Mouse (Mus musculus) hindbrain, embryonic 10.5 days (tissue): ENCODE data around the gene Plod1. TPM values are rescaled to one million over a fixed set of nuclear protein-coding genes. Genes with fewer than 3 reads are reported as not detected.
A peak's percentile ranks its signal among the peaks of the same experiment; 100 is the strongest.
"Not testable (repeated sequence)": the region's sequence is repeated elsewhere in the genome, so short reads cannot be mapped to it uniquely, and the experiment has no call there.

Source experiments
- DNase-seq: peaks from one replicate; pipeline ENCODE4 v3.0.0-alpha.2; 2017; ENCODE audit warnings: low spot score
- H3K27ac ChIP-seq: fragments of 300-500 bp; sonication (generic); 2 replicates; pipeline ENCODE4 v1.5.1; 2016; ENCODE audit warnings: mild to moderate bottlenecking, moderate library complexity
- H3K27me3 ChIP-seq: fragments of 300-500 bp; sonication (generic); 2 replicates; pipeline ENCODE4 v1.6.1; 2016; ENCODE audit warnings: mild to moderate bottlenecking; ENCODE audit not compliant: poor library complexity, insufficient read depth, severe bottlenecking
- H3K36me3 ChIP-seq: fragments of 300-500 bp; sonication (generic); 2 replicates; pipeline ENCODE4 v1.6.1; 2016; ENCODE audit warnings: mild to moderate bottlenecking, moderate library complexity
- H3K4me1 ChIP-seq: fragments of 300-500 bp; sonication (generic); replicated peaks from 2 replicates; pipeline ENCODE4 v1.6.1; 2016; ENCODE audit warnings: mild to moderate bottlenecking
- H3K4me3 ChIP-seq: fragments of 300-500 bp; sonication (generic); 2 replicates; pipeline ENCODE4 v1.5.1; 2016; ENCODE audit warnings: mild to moderate bottlenecking, moderate library complexity
- H3K9me3 ChIP-seq: fragments of 300-500 bp; sonication (generic); 2 replicates; pipeline ENCODE4 v1.6.1; 2016; ENCODE audit warnings: mild to moderate bottlenecking, moderate library complexity
- WGBS: fragments of 180-500 bp; shearing (Covaris S2); methylation state at CpG from one replicate; pipeline ENCODE4 v1.1.7; 2016; 5-methylcytosine and 5-hydroxymethylcytosine counted together
- polyA plus RNA-seq: library from polyadenylated mRNA; unstranded; fragments of >200 nt; fragmentation: Nextera tagmentation; extraction: Ambion mirVana; gene quantifications from 2 replicates; pipeline ENCODE4 v1.2.1, GENCODE M21; 2016

Plod1 gene
- polyA plus RNA-seq, 1 experiment from 2014 or later, result 30.5 TPM

- H3K27ac ChIP-seq, result no peak overlapping the region
- no peaks in the 10 kb centered on the region for H3K9me3 ChIP-seq
- no peak for DNase-seq
- peaks cover 97% of the 10 kb centered on the region for H3K36me3 ChIP-seq
- H3K4me1 ChIP-seq, result peaks cover 5% of the 10 kb centered on the region; the same call in 1 of the 2 replicates
- 72% methylated on average over 2 of the region's 2 CpGs for WGBS
- H3K27me3 ChIP-seq, result no peaks in the 10 kb centered on the region
- H3K4me3 ChIP-seq, result no peak overlapping the region
Observed at GRCm38 (mm10) chr4:147879456-147879855, 57.1 kb downstream of the Plod1 start.

GRCm38 (mm10) chr4:147878537-147878936 lies 58.0 kb downstream of the Plod1 start:
- peaks cover 97% of the 10 kb centered on the region for H3K36me3 ChIP-seq
- no peaks in the 10 kb centered on the region for H3K9me3 ChIP-seq
- 92% methylated on average over 9 of the region's 9 CpGs for WGBS
- H3K4me1 ChIP-seq, result peaks cover 5% of the 10 kb centered on the region; the same call in 1 of the 2 replicates
- H3K27ac ChIP-seq, result no peak overlapping the region
- H3K27me3 ChIP-seq, result no peaks in the 10 kb centered on the region
- DNase-seq, result no peak
- no peak overlapping the region for H3K4me3 ChIP-seq

GRCm38 (mm10) chr4:147875852-147876575 lies 60.6 kb downstream of the Plod1 start:
- H3K36me3 ChIP-seq, result peaks cover 97% of the 10 kb centered on the region
- WGBS, result 93% methylated on average over 4 of the region's 4 CpGs
- no peak overlapping the region for H3K4me3 ChIP-seq
- H3K27me3 ChIP-seq, result no peaks in the 10 kb centered on the region
- DNase-seq, result no peak
- 0 out of 2 replicates have a peak, but pooled peaks cover 2% of the 10 kb centered on the region for H3K9me3 ChIP-seq
- no peak overlapping the region for H3K27ac ChIP-seq
- H3K4me1 ChIP-seq, result peaks cover 5% of the 10 kb centered on the region; the same call in 1 of the 2 replicates

GRCm38 (mm10) chr4:147869238-147869637 lies 67.3 kb downstream of the Plod1 start:
- H3K4me1 ChIP-seq, result peaks cover 28% of the 10 kb centered on the region
- 0 out of 2 replicates have a peak, but pooled peaks cover 3% of the 10 kb centered on the region for H3K9me3 ChIP-seq
- H3K4me3 ChIP-seq, result peak overlapping the region; percentile 79
- WGBS, result 20% methylated on average over 5 of the region's 5 CpGs
- no peak for DNase-seq
- H3K36me3 ChIP-seq, result peaks cover 65% of the 10 kb centered on the region
- H3K27me3 ChIP-seq, result no peaks in the 10 kb centered on the region
- peak overlapping the region; percentile 85 for H3K27ac ChIP-seq

- H3K4me3 ChIP-seq, result peak within 1 kb of the TSS; percentile 79
- peak; percentile 95 for DNase-seq
- H3K36me3 ChIP-seq, result peaks cover 64% of the 10 kb centered on the region
- no peaks in the 10 kb centered on the region for H3K27me3 ChIP-seq
- H3K9me3 ChIP-seq, result 0 out of 2 replicates have a peak, but pooled peaks cover 3% of the 10 kb centered on the region
- under 1% methylated on average over 30 of the region's 30 CpGs for WGBS
- peak within 1 kb of the TSS; percentile 91 for H3K27ac ChIP-seq
- peaks cover 28% of the 10 kb centered on the region for H3K4me1 ChIP-seq
Observed at GRCm38 (mm10) chr4:147868450-147869031, 68.0 kb downstream of the Plod1 start, which contains the start of the genes Miip and Fv1. TSS of gene Miip (minus strand) at chr4:147868816. TSS of gene Fv1 (plus strand) at chr4:147868979.

GRCm38 (mm10) chr4:147867563-147868449 lies 68.8 kb downstream of the Plod1 start:
- WGBS, result 6% methylated on average over 22 of the region's 22 CpGs
- no peak for DNase-seq
- H3K36me3 ChIP-seq, result peaks cover 64% of the 10 kb centered on the region

GRCm38 (mm10) chr4:147866793-147867192 lies 69.8 kb downstream of the Plod1 start:
- Histone ChIP-seq H3K4me3 (peak overlapping the region; percentile 79; the same call in 1 of the 2 replicates), H3K36me3 (peaks cover 64% of the 10 kb centered on the region)
- not testable (repeated sequence) for H3K27me3 ChIP-seq

More at GRCm38 (mm10) chr4:147867563-147868449, 68.8 kb downstream of the Plod1 start:
- peak overlapping the region; percentile 91 for H3K27ac ChIP-seq
- peaks cover 28% of the 10 kb centered on the region for H3K4me1 ChIP-seq
- H3K9me3 ChIP-seq, result 0 out of 2 replicates have a peak, but pooled peaks cover 3% of the 10 kb centered on the region
- H3K27me3 ChIP-seq, result no peaks in the 10 kb centered on the region
- H3K4me3 ChIP-seq, result peak overlapping the region; percentile 79

GRCm38 (mm10) chr4:147866056-147866455 lies 70.5 kb downstream of the Plod1 start:
- WGBS, result 96% methylated on average over 9 of the region's 9 CpGs
- H3K36me3 ChIP-seq, result peaks cover 64% of the 10 kb centered on the region
- no peak for DNase-seq
- H3K27ac ChIP-seq, result no peak overlapping the region
- H3K4me1 ChIP-seq, result peaks cover 28% of the 10 kb centered on the region
- H3K9me3 ChIP-seq, result 0 out of 2 replicates have a peak, but pooled peaks cover 1% of the 10 kb centered on the region
- no peaks in the 10 kb centered on the region for H3K27me3 ChIP-seq
- no peak overlapping the region for H3K4me3 ChIP-seq

More at GRCm38 (mm10) chr4:147866793-147867192, 69.8 kb downstream of the Plod1 start:
- H3K4me1 ChIP-seq, result peaks cover 28% of the 10 kb centered on the region
- H3K27ac ChIP-seq, H3K9me3 ChIP-seq, DNase-seq: not testable (repeated sequence)
- 49% methylated on average over 3 of the region's 3 CpGs for whole genome bisulfite sequencing

GRCm38 (mm10) chr4:147865651-147866050 lies 70.9 kb downstream of the Plod1 start:
- H3K27ac ChIP-seq, result no peak overlapping the region
- WGBS, result 96% methylated on average over 6 of the region's 6 CpGs
- DNase-seq, result no peak
- peaks cover 28% of the 10 kb centered on the region for H3K4me1 ChIP-seq
- peaks cover 64% of the 10 kb centered on the region for H3K36me3 ChIP-seq
- no peaks in the 10 kb centered on the region for H3K9me3 ChIP-seq
- no peaks in the 10 kb centered on the region for H3K27me3 ChIP-seq
- no peak overlapping the region for H3K4me3 ChIP-seq

GRCm38 (mm10) chr4:147862051-147862450 lies 74.5 kb downstream of the Plod1 start:
- H3K27ac ChIP-seq, result no peak overlapping the region
- no peaks in the 10 kb centered on the region for H3K9me3 ChIP-seq
- 89% methylated on average over 3 of the region's 3 CpGs for WGBS
- H3K4me3 ChIP-seq, result no peak overlapping the region
- no peaks in the 10 kb centered on the region for H3K27me3 ChIP-seq
- peaks cover 68% of the 10 kb centered on the region for H3K36me3 ChIP-seq
- H3K4me1 ChIP-seq, result peaks cover 5% of the 10 kb centered on the region
- no peak for DNase-seq
